Mouse (Mus musculus) neural tube, embryonic 13.5 days (tissue): Measurements from ENCODE around the gene Frmd4b. TPM values are rescaled to one million over a fixed set of nuclear protein-coding genes. Genes with fewer than 3 reads are reported as not detected.
A peak's percentile ranks its signal among the peaks of the same experiment; 100 is the strongest.

Experiments
- ATAC-seq: fragments of 200-750 bp; cut with Nextera tagmentation; 2 replicates; pipeline ENCODE4 v1.8.0; 2017; ENCODE audit warnings: low read depth, mild to moderate bottlenecking, moderate TSS enrichment, moderate library complexity
- H3K27ac ChIP-seq: fragments of 300-500 bp; sonication (generic); replicated peaks from 2 replicates; pipeline ENCODE4 v1.5.1; 2015; ENCODE audit warnings: moderate library complexity, mild to moderate bottlenecking, inconsistent platforms
- H3K27me3 ChIP-seq: fragments of 300-500 bp; sonication (generic); 2 replicates; pipeline ENCODE4 v1.6.1; 2015; ENCODE audit warnings: mild to moderate bottlenecking, inconsistent platforms
- H3K36me3 ChIP-seq: fragments of 300-500 bp; sonication (generic); 2 replicates; pipeline ENCODE4 v1.6.1; 2015; ENCODE audit warnings: mild to moderate bottlenecking, inconsistent platforms
- H3K4me1 ChIP-seq: fragments of 300-500 bp; sonication (generic); replicated peaks from 2 replicates; pipeline ENCODE4 v1.6.1; 2015; ENCODE audit warnings: inconsistent platforms
- H3K4me2 ChIP-seq: fragments of 300-500 bp; sonication (generic); 2 replicates; pipeline ENCODE4 v1.6.1; 2015; ENCODE audit warnings: inconsistent platforms, mild to moderate bottlenecking, moderate library complexity
- H3K4me3 ChIP-seq: fragments of 300-500 bp; sonication (generic); 2 replicates; pipeline ENCODE4 v1.5.1; 2015; ENCODE audit warnings: mild to moderate bottlenecking, inconsistent platforms
- H3K9ac ChIP-seq: fragments of 300-500 bp; sonication (generic); 2 replicates; pipeline ENCODE4 v1.6.1; 2015; ENCODE audit warnings: moderate library complexity, mild to moderate bottlenecking, inconsistent platforms
- H3K9me3 ChIP-seq: fragments of 300-500 bp; sonication (generic); 2 replicates; pipeline ENCODE4 v1.6.1; 2016; ENCODE audit warnings: inconsistent platforms
- WGBS: fragments of 180-500 bp; shearing (Covaris S2); methylation state at CpG from one replicate; pipeline ENCODE4 v1.1.7; 2015; 5-methylcytosine and 5-hydroxymethylcytosine counted together
- polyA plus RNA-seq: library from polyadenylated mRNA; unstranded; fragments of >200 nt; fragmentation: Nextera tagmentation; extraction: Ambion mirVana; gene quantifications from 2 replicates; pipeline ENCODE4 v1.2.1, GENCODE M21; 2015

The Frmd4b gene
- polyA plus RNA-seq, 1 experiment from 2014 or later = 30.9 TPM

DNA sequence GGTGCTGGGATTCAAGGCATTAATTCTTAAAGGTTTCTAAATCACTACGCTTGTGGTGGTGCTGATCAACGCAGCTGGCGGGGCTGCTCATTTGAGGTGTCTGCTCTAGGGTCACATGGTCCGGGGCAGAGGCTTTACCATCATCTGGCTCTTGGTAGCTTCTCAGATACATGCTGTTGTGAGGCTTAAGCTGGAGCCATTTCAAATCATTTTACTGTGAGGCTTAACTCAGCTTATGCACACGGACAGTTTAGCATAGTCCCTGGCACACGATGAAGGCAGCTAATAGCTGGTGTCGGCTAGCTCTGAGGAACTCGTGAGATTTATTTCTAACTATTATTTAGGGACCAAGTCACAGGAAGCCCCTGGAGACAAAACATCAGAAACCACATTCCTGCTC, 65.5 kb downstream of the Frmd4b start:
- no peaks in the 10 kb centered on the region for H3K9me3 ChIP-seq
- H3K27me3 ChIP-seq = no peaks in the 10 kb centered on the region
- H3K27ac ChIP-seq = peak overlapping the region; percentile 89
- peaks cover 82% of the 10 kb centered on the region for H3K4me1 ChIP-seq
- WGBS = 31% methylated on average over 8 of the region's 8 CpGs
- 0 out of 2 replicates have a peak, but pooled peaks cover 4% of the 10 kb centered on the region for H3K36me3 ChIP-seq
- H3K4me3 ChIP-seq = no peak overlapping the region
- H3K9ac ChIP-seq = peak overlapping the region; percentile 43
- peak overlapping the region; percentile 30 for H3K4me2 ChIP-seq
- ATAC-seq = peak; percentile 20; the same call in 1 of the 2 replicates

DNA sequence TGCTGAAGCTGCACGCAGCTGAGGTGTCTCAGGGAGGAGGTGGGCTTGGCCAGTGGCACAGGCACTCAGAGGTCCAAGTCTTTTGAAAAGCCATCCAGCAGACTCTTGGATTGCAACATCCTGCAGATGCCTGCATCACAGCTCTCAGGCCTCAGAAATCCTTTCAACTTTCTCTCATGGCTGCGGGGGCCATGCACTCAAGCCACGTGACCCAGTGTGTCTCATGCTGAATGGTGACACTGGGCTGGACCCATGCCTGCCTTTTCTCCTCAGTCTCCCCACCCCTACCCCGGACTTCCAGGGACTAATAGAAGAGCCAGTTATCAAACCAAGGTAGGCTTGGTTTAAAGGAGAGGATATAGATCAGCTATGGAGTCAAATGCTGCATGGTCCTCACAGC, 66.2 kb downstream of the Frmd4b start:
- Histone ChIP-seq H3K9me3 (no peaks in the 10 kb centered on the region), H3K27ac (peak overlapping the region; percentile 89), H3K4me1 (peaks cover 75% of the 10 kb centered on the region), H3K4me2 (no peak overlapping the region), H3K4me3 (no peak overlapping the region), H3K27me3 (no peaks in the 10 kb centered on the region), H3K9ac (no peak overlapping the region), H3K36me3 (0 out of 2 replicates have a peak, but pooled peaks cover 5% of the 10 kb centered on the region)
- 90% methylated on average over 4 of the region's 4 CpGs for WGBS
- ATAC-seq = no peak

DNA sequence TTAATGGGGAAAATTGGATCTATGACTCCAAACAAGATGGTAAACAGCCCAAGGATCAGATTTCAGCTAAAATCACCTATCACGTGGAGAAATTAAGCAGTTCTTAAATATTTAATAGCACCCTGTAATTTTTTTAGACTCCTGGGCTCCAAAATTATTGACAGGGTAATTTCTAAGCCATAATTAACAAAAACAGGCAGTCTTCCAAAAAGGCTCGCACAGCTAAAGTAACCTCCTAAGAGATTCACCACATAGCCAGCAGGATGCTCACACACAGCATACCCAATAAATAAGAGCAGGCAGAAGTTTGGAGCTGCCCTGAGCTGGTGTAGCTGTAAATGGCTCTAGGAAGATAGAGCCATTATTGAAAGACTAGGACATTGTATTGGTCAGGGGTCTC, 76.9 kb downstream of the Frmd4b start:
- Histone ChIP-seq H3K36me3 (no peaks in the 10 kb centered on the region), H3K4me3 (no peak overlapping the region), H3K9ac (no peak overlapping the region)

DNA sequence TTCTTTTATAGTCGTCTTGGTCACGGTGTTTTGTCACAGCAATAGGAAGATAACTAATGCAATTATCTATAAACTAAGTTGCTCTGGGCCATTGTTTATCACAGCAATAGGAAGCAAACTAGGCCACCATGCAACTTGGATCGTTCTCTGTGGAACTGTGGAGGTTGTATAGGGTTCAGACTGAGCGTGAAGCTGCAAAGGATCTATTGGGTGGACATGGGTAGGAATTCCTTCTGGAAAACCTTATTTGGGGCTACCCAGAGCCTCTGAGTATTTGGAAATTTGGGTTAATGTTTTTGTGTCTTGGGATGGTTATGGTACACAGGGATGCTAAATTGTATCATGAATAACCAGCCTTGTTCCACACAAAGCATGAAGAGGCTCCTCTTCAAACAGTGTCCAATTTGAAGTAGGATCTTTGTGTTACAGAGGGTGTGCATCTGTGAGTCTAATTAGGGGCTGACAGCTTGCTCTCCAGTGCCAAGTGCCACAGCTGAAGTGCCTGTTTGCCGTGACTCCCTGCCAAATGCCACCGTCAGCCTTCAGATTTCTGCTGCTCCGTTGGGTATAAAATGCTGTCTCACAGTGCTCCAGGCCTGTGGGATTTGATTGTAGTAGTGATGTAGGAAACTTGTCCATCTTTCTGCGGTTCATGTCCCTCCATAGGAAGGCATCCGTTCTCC, 81.4 kb downstream of the Frmd4b start:
- 50% methylated on average over 9 of the region's 9 CpGs for WGBS
- Histone ChIP-seq H3K27ac (peak overlapping the region; percentile 35; the same call in 1 of the 2 replicates), H3K27me3 (no peaks in the 10 kb centered on the region), H3K4me3 (no peak overlapping the region), H3K36me3 (no peaks in the 10 kb centered on the region), H3K9me3 (no peaks in the 10 kb centered on the region), H3K9ac (no peak overlapping the region), H3K4me1 (peaks cover 28% of the 10 kb centered on the region), H3K4me2 (no peak overlapping the region)
- peak; percentile 49; the same call in 1 of the 2 replicates for ATAC-seq

More for the DNA sequence above, 76.9 kb downstream of the Frmd4b start:
- Histone ChIP-seq H3K4me1 (peaks cover 25% of the 10 kb centered on the region), H3K4me2 (no peak overlapping the region), H3K9me3 (no peaks in the 10 kb centered on the region), H3K27me3 (no peaks in the 10 kb centered on the region), H3K27ac (peak overlapping the region; percentile 54; the same call in 1 of the 2 replicates)
- no peak for ATAC-seq
- 61% methylated on average over 2 of the region's 2 CpGs for WGBS

DNA sequence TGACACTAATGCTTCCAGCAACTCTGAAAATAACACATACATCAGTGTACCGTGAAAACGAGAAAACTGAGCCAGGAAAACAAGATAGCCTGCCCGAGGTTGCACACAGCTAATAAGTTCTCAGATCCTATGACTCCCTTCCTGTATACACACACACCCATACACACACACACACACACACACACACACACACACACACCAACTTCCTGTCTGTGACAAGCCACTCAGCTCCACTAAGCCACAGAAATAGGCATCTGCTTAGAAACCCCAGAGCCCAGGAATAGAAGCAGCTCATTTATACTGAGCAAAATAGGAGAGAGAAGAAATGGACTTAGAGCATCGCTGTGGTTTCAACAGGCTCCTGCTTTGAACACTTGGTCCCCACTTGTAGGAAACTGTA, 86.3 kb downstream of the Frmd4b start:
- Histone ChIP-seq H3K36me3 (no peaks in the 10 kb centered on the region), H3K4me1 (peaks cover 29% of the 10 kb centered on the region), H3K9me3 (no peaks in the 10 kb centered on the region), H3K4me2 (no peak overlapping the region), H3K27ac (no peak overlapping the region), H3K4me3 (no peak overlapping the region), H3K9ac (no peak overlapping the region), H3K27me3 (no peaks in the 10 kb centered on the region)
- ATAC-seq = no peak
- 87% methylated on average over 4 of the region's 4 CpGs for WGBS

DNA sequence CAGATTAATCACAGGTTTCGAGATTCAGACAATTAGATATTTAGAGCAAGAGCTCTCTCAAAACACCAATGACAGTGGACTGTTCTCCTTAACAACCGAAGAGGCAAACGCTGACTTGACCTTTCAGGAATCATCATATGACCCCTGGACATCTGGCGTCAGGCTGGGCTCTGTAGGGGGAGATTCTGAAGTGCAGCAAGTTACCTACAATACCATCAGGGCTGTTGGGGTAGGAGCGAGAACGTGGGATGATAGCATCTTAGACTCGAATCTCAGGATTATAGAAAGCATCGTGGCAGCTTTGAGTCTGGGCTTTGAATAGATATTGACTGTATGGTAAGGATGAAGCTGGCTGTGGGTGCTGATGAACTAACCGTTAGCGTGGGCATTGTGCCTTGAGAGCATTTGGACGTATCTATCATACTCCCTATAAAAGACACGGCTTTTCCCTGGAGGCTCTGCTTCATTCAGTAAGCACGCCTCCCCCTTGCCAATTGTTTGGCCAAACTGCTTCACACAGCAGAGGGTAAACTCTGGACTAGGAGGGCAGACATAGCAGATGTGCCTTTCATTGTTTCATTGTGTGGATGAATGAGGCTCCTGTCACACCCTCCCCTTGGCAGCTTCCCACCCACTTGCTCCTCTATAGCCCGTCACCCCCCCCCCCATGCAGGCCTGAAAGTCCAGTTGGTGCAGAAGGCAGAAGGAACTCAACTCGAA, 88.2 kb downstream of the Frmd4b start:
- Histone ChIP-seq H3K9ac (peak overlapping the region; percentile 56; the same call in 1 of the 2 replicates), H3K27me3 (no peaks in the 10 kb centered on the region), H3K4me1 (peaks cover 39% of the 10 kb centered on the region), H3K9me3 (no peaks in the 10 kb centered on the region), H3K27ac (peak overlapping the region; percentile 30), H3K4me2 (0 out of 2 replicates have a peak overlapping the region, but pooled peaks have one; percentile 20), H3K4me3 (no peak overlapping the region), H3K36me3 (no peaks in the 10 kb centered on the region)
- peak; percentile 85 for ATAC-seq
- WGBS = 13% methylated on average over 15 of the region's 15 CpGs

DNA sequence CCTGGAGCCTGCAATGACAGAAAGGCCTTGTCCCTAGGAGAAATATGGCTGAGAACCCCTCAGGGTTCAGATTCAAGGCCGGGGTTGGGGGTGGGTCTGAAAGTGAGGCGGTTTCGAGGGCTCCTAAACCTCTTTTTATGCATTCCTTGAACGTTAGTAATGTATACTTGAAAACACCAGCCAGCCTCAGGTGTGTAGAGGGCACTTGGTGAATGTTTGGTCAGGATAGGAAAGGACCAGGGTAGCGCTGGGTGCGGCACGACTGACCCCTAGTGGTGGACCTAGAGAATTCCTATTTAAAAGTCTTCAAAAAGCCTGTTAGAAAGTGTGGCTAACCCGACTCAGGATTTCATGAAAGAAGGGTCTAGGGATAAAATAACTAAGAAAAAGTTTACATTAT, 91.2 kb downstream of the Frmd4b start:
- Histone ChIP-seq H3K27ac (no peak overlapping the region), H3K36me3 (no peaks in the 10 kb centered on the region), H3K4me2 (no peak overlapping the region), H3K4me3 (no peak overlapping the region), H3K9me3 (no peaks in the 10 kb centered on the region), H3K4me1 (peaks cover 60% of the 10 kb centered on the region), H3K27me3 (no peaks in the 10 kb centered on the region), H3K9ac (no peak overlapping the region)
- no peak for ATAC-seq
- 26% methylated on average over 8 of the region's 8 CpGs for WGBS

DNA sequence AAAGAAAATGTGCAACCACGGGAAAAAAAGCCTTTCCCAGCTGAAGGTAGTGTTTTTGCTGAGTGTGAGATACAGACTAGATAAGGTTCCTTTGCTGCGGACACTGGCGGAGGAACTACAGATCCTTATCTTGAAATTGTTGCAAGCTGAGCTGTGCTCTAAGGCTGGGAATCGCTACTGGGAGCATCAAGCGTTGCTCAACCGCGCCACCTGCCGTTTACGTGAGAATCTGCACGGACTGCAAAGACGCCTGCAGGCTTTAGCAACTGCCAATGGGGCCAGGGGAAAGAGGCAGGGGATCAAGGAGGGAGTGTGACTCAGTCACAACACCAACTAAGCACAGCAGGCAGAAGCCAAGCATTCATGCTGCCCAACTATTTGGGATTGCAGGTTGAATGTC, 94.2 kb downstream of the Frmd4b start:
- peaks cover 50% of the 10 kb centered on the region for H3K4me1 ChIP-seq
- 0 out of 2 replicates have a peak, but pooled peaks have one; percentile 30 for ATAC-seq
- H3K36me3 ChIP-seq = no peaks in the 10 kb centered on the region
- H3K9me3 ChIP-seq = no peaks in the 10 kb centered on the region
- H3K9ac ChIP-seq = no peak overlapping the region
- WGBS = 2% methylated on average over 11 of the region's 11 CpGs
- H3K27me3 ChIP-seq = no peaks in the 10 kb centered on the region
- H3K4me2 ChIP-seq = peak overlapping the region; percentile 32; the same call in 1 of the 2 replicates
- H3K27ac ChIP-seq = no peak overlapping the region; the same call in 1 of the 2 replicates
- no peak overlapping the region for H3K4me3 ChIP-seq

DNA sequence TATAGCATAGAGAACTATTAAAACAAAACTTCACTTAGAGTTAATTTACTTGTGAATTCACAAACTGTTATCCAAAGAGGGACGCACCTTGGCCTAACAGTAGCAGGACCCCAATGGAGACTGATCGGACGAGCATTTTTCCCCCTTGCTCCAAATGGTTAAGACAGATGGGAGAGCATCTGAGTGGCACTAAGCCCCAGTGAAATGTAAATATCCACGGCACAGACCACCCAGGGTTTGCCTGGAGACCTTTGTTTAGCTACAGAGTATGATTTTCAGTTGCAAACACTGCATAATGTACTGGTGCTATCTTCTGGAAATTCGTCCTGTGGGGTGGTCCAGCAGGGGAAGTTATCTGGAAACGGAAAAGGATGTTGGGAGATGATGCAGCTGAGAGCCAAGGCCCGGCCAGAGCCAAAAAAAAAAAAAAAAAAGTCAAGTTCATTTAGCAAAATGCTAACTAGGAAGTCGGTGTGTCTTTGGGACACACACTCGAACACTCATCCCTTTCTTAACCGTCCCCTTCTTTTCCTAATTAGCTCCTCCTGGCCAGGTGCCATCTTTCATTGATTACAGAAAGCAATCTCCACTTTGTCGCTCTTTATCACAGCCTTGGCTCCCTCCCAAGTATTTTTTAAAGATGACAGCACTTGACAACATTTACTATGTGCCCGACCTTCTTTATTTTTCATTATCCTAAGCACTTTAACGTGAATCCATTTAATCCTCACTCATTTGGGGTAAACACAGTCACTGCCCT, 95.9 kb downstream of the Frmd4b start:
- H3K9ac ChIP-seq = no peak overlapping the region
- H3K4me1 ChIP-seq = peaks cover 63% of the 10 kb centered on the region
- H3K27me3 ChIP-seq = no peaks in the 10 kb centered on the region
- no peak for ATAC-seq
- no peak overlapping the region for H3K27ac ChIP-seq
- H3K4me2 ChIP-seq = no peak overlapping the region
- no peaks in the 10 kb centered on the region for H3K36me3 ChIP-seq
- H3K4me3 ChIP-seq = no peak overlapping the region
- no peaks in the 10 kb centered on the region for H3K9me3 ChIP-seq
- WGBS = 39% methylated on average over 13 of the region's 13 CpGs

DNA sequence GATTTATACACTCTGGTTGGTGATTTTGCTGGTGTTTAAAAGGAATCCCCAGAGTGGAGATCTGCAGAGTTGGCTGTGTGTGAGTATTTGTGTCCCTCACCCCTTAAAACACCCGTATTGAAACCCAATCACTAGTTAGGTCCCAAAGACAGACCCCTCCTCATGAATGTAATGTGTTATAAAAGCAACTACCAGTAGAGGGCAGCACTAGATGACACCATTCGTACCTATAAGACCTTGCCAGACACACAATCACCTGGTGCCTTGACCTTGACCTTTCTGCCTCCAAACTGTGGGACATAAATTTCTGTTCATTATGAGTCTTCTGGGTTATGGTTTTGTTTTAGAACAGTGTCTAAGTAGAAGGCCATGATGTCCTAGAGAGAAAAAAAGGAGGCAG, 96.8 kb downstream of the Frmd4b start:
- Histone ChIP-seq H3K4me1 (peaks cover 62% of the 10 kb centered on the region), H3K4me2 (no peak overlapping the region), H3K9ac (no peak overlapping the region), H3K36me3 (no peaks in the 10 kb centered on the region), H3K27me3 (no peaks in the 10 kb centered on the region), H3K4me3 (no peak overlapping the region), H3K27ac (no peak overlapping the region), H3K9me3 (no peaks in the 10 kb centered on the region)
- WGBS = 37% methylated on average over 2 of the region's 2 CpGs
- ATAC-seq = no peak

DNA sequence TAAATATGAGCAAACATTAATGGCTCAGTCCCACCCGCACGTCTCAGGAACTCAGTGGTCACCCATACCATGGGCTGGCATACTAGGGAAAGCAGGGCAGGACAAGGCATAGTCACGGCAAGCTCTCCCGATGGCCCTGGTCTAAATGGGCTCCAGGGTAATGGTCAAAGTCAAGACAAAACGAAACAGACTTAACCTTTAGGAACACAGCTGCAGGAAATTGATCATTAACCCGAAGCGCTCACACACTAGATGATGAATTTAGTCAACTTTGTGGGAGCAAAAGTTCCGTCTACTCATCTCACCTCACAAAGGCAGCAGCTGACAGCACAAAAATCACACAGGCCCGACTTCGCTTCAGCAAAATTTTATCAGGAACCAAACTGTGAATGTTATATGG, 97.8 kb downstream of the Frmd4b start:
- 89% methylated on average over 10 of the region's 10 CpGs for WGBS

DNA sequence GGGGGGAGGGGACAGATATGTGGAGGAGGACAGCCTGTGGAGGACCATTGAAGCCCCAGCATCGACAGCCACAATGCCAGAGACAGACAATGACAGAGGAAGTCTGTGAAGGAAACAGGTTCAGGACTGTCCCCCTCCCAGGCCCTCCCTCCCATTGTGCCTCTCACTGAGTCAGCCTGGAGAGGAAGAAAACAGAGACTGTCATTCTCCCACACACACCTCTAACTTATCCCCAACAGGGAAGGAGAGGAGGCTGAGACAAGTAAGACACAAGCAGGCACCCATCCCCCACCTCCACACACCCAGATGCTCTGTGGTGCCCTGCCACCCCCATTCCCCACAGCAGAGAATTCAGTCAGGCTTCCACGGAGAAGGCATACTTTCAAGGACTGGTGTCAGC, 98.9 kb downstream of the Frmd4b start:
- Histone ChIP-seq H3K27ac (no peak overlapping the region), H3K9me3 (no peaks in the 10 kb centered on the region), H3K27me3 (no peaks in the 10 kb centered on the region), H3K4me1 (peaks cover 48% of the 10 kb centered on the region), H3K36me3 (no peaks in the 10 kb centered on the region), H3K4me2 (no peak overlapping the region), H3K4me3 (no peak overlapping the region), H3K9ac (no peak overlapping the region)
- ATAC-seq = no peak
- 7% methylated on average over 2 of the region's 2 CpGs for WGBS

More for the DNA sequence above, 97.8 kb downstream of the Frmd4b start:
- H3K9me3 ChIP-seq = no peaks in the 10 kb centered on the region
- H3K27ac ChIP-seq = no peak overlapping the region
- ATAC-seq = no peak
- no peak overlapping the region for H3K4me2 ChIP-seq
- H3K36me3 ChIP-seq = no peaks in the 10 kb centered on the region
- no peak overlapping the region for H3K4me3 ChIP-seq
- no peak overlapping the region for H3K9ac ChIP-seq
- H3K27me3 ChIP-seq = no peaks in the 10 kb centered on the region
- peaks cover 52% of the 10 kb centered on the region for H3K4me1 ChIP-seq
